Mouse (Mus musculus) CH12.LX (cell line): Measurements from ENCODE around the gene Fam213b. TPM values are rescaled to one million over a fixed set of nuclear protein-coding genes. Genes with fewer than 3 reads are reported as not detected.

ENCODE experiments used
- DNase-seq: peaks from one replicate; pipeline ENCODE4 v3.0.0-alpha.2; 2013; ENCODE audit errors: extremely low read depth
- H3K27ac ChIP-seq: 2 replicates; pipeline ENCODE4 v1.5.1; 2012; ENCODE audit warnings: low read depth, mild to moderate bottlenecking, control low read depth, moderate library complexity; ENCODE audit not compliant: insufficient read depth
- H3K27me3 ChIP-seq: replicated peaks from 2 replicates; pipeline ENCODE3; 2012; ENCODE audit warnings: inconsistent platforms
- H3K36me3 ChIP-seq, 2 experiments: replicated peaks in 1 of 2; 2 replicates each; pipeline versions ENCODE3 to v1.6.1; 2012; ENCODE audit warnings: inconsistent platforms in 1 of 2, low read length in 1 of 2, mild to moderate bottlenecking in 1 of 2, mixed read lengths in 1 of 2, moderate library complexity in 1 of 2; ENCODE audit not compliant: control insufficient read depth in 1 of 2, insufficient read depth in 1 of 2
- H3K4me1 ChIP-seq, 2 experiments: 2 replicates each; pipeline ENCODE4 v1.6.1; 2012; ENCODE audit warnings: inconsistent platforms in 1 of 2, moderate library complexity in 1 of 2; ENCODE audit not compliant: insufficient read depth in 2 of 2, control insufficient read depth in 1 of 2
- H3K4me2 ChIP-seq: 2 replicates; pipeline ENCODE4 v1.6.1; 2012; ENCODE audit warnings: low read depth, mild to moderate bottlenecking, control low read depth; ENCODE audit not compliant: poor library complexity, insufficient read depth, severe bottlenecking
- H3K4me3 ChIP-seq, 3 experiments: fragments of 150-350 bp in 1 of 3; sonication (generic) in 1 of 3; replicated peaks in 1 of 3; 2 replicates each; pipeline versions ENCODE3 to v1.5.1; 2011 to 2012; ENCODE audit warnings: low read depth in 2 of 3, low read length in 2 of 3, mild to moderate bottlenecking in 2 of 3, moderate library complexity in 2 of 3, control low read depth in 1 of 3, improper control_type of control experiment in 1 of 3, inconsistent platforms in 1 of 3, mixed read lengths in 1 of 3; ENCODE audit not compliant: poor library complexity in 1 of 3
- H3K79me2 ChIP-seq: replicated peaks from 2 replicates; pipeline ENCODE4 v1.6.1; 2012; ENCODE audit warnings: mild to moderate bottlenecking, moderate library complexity; ENCODE audit not compliant: control insufficient read depth, poor library complexity, insufficient read depth, severe bottlenecking; ENCODE audit errors: extremely low read depth
- H3K9ac ChIP-seq: 2 replicates; pipeline ENCODE4 v1.6.1; 2012; ENCODE audit warnings: low read depth, mild to moderate bottlenecking, control low read depth, moderate library complexity; ENCODE audit not compliant: insufficient read depth
- H3K9me3 ChIP-seq: replicated peaks from 2 replicates; pipeline ENCODE3; 2012; ENCODE audit warnings: low read length, inconsistent platforms, mixed read lengths
- BHLHE40 ChIP-seq: IDR thresholded peaks from 2 replicates; pipeline ENCODE4 v1.6.1; 2011; ENCODE audit warnings: mild to moderate bottlenecking, low read depth, low read length, improper control_type of control experiment
- CHD1 ChIP-seq: IDR thresholded peaks from 2 replicates; pipeline ENCODE4 v1.6.1; 2012; ENCODE audit warnings: low read depth, low read length, improper control_type of control experiment, inconsistent platforms
- CTCF ChIP-seq, 2 experiments: IDR thresholded peaks in 1 of 2; conservative IDR thresholded peaks in 1 of 2; 2 replicates each; pipeline ENCODE4 v1.5.1; 2011 to 2012; ENCODE audit warnings: low read depth in 2 of 2, low read length in 2 of 2, improper control_type of control experiment in 1 of 2, inconsistent platforms in 1 of 2, mild to moderate bottlenecking in 1 of 2, moderate library complexity in 1 of 2
- EP300 ChIP-seq: IDR thresholded peaks from 2 replicates; pipeline ENCODE4 v1.6.1; 2011; ENCODE audit warnings: low read length, improper control_type of control experiment
- GABPA ChIP-seq: IDR thresholded peaks from 2 replicates; pipeline ENCODE4 v1.6.1; 2012; ENCODE audit warnings: low read depth, low read length, improper control_type of control experiment, inconsistent platforms; ENCODE audit not compliant: insufficient replicate concordance
- HCFC1 ChIP-seq: IDR thresholded peaks from 2 replicates; pipeline ENCODE4 v1.6.1; 2012; ENCODE audit warnings: low read depth, mild to moderate bottlenecking, inconsistent platforms, low read length, improper control_type of control experiment
- IRF4 ChIP-seq: IDR thresholded peaks from 2 replicates; pipeline ENCODE4 v1.6.1; 2014; ENCODE audit warnings: low read depth, mild to moderate bottlenecking, inconsistent platforms, low read length, improper control_type of control experiment
- MAX ChIP-seq: IDR thresholded peaks from 2 replicates; pipeline ENCODE4 v1.6.1; 2011; ENCODE audit warnings: low read length, improper control_type of control experiment
- MXI1 ChIP-seq: IDR thresholded peaks from 2 replicates; pipeline ENCODE4 v1.6.1; 2011; ENCODE audit warnings: mild to moderate bottlenecking, low read depth, low read length, improper control_type of control experiment
- MYC ChIP-seq: IDR thresholded peaks from 2 replicates; pipeline ENCODE4 v1.6.1; 2011; ENCODE audit warnings: low read depth, mild to moderate bottlenecking, improper control_type of control experiment, low read length
- NRF1 ChIP-seq: IDR thresholded peaks from 2 replicates; pipeline ENCODE4 v1.6.1; 2014; ENCODE audit warnings: low read depth, mild to moderate bottlenecking, inconsistent platforms, low read length, improper control_type of control experiment, moderate library complexity
- POLR2AphosphoS2 ChIP-seq: IDR thresholded peaks from 2 replicates; pipeline ENCODE4 v1.6.1; 2011; ENCODE audit warnings: low read depth, low read length, improper control_type of control experiment
- RAD21 ChIP-seq: IDR thresholded peaks from 2 replicates; pipeline ENCODE4 v1.6.1; 2011; ENCODE audit warnings: low read depth, mild to moderate bottlenecking, low read length, improper control_type of control experiment, moderate library complexity
- RCOR1 ChIP-seq: conservative IDR thresholded peaks from 2 replicates; pipeline ENCODE4 v1.6.1; 2012; ENCODE audit warnings: low read depth, mild to moderate bottlenecking, inconsistent platforms, low read length, improper control_type of control experiment
- TCF12 ChIP-seq: IDR thresholded peaks from 2 replicates; pipeline ENCODE4 v1.6.1; 2014; ENCODE audit warnings: low read depth, mild to moderate bottlenecking, inconsistent platforms, low read length, improper control_type of control experiment
- USF2 ChIP-seq: conservative IDR thresholded peaks from 2 replicates; pipeline ENCODE4 v1.6.1; 2011; ENCODE audit warnings: low read depth, low read length, improper control_type of control experiment
- ZC3H11A ChIP-seq: IDR thresholded peaks from 2 replicates; pipeline ENCODE4 v1.6.1; 2012; ENCODE audit warnings: low read depth, mild to moderate bottlenecking, inconsistent platforms, low read length, improper control_type of control experiment
- ZKSCAN1 ChIP-seq: IDR thresholded peaks from 2 replicates; pipeline ENCODE4 v1.6.1; 2012; ENCODE audit warnings: low read depth, inconsistent platforms, low read length, improper control_type of control experiment, borderline replicate concordance
- ZMIZ1 ChIP-seq: IDR thresholded peaks from 2 replicates; pipeline ENCODE4 v1.6.1; 2012; ENCODE audit warnings: low read depth, mild to moderate bottlenecking, inconsistent platforms, low read length, improper control_type of control experiment
- ZNF384 ChIP-seq: IDR thresholded peaks from 2 replicates; pipeline ENCODE4 v1.6.1; 2012; ENCODE audit warnings: low read depth, low read length, improper control_type of control experiment, inconsistent platforms
- dilution Hi-C: fragments of 300-500 bp; cut with MboI; formaldehyde crosslinking; loops from 2 replicates; pipeline ENCODE4 v1.14.3; 2020; ENCODE audit warnings: low sequenced_read_pairs; ENCODE audit not compliant: extremely low pct_unique_long_range_greater_than_20kb, extremely low pct_ligation_motif_present
- in situ Hi-C: fragments of 300-500 bp; cut with MboI; formaldehyde crosslinking; loops from 3 replicates; pipeline ENCODE4 v1.14.3; 2019; ENCODE audit warnings: low sequenced_read_pairs, low pct_ligation_motif_present, low pct_unique_long_range_greater_than_20kb, mixed read lengths
- polyA plus RNA-seq: library from polyadenylated mRNA; unstranded; fragments of >175 nt; gene quantifications from 2 replicates; pipeline ENCODE4 v1.2.1, GENCODE M21; 2012; ENCODE audit warnings: low read depth; ENCODE audit not compliant: insufficient read length
- total RNA-seq, 2 experiments: library from RNA; depleted of rRNA; stranded (reverse); fragments of 300-350 nt in 1 of 2; fragments of >200 nt in 1 of 2; gene quantifications; 2 replicates each; pipeline ENCODE4 v1.2.3; 2012 to 2014

Gene Fam213b
- total and polyA plus RNA-seq, 3 experiments, result 5.5 to 49.8 (median 6.1) TPM

DNA sequence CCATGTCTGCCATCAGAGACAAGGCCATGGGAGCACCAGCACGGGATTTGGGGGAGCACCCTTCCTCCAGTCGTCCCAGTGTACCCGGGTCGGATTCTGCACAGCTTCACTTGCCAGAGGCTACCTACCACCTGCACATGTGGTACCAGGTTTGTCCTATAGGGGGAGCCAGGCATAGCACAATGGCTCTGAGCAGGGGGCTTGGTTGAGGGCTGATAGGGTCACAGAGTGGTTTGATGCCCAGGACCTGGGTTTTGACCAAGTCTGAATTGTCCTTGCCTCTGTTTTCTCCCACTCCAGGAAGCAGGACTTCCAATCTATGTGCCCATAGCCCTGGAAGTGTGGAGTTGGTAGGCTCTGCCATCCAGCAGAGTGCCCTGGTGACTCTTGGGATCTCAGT lies 26.5 kb upstream of the Fam213b start:
- no peak overlapping the region for H3K4me2 ChIP-seq
- H3K9me3 ChIP-seq, result peaks cover 6% of the 10 kb centered on the region
- TF ChIP-seq CTCF (conservative IDR thresholded peaks at IDR 0.05 in 1 of 2, IDR thresholded peaks at IDR 0.05 in 1 of 2; ENCODE audit: low read depth in 2 of 2, low read length in 2 of 2) (peak; percentile 60 to 74), ZMIZ1 (no peak), MXI1 (no peak), RAD21 (peak; percentile 7)
- TF ChIP-seq, all 38 proteins: peak for 2
- H3K27ac ChIP-seq, result no peak overlapping the region
- in situ Hi-C loops (loop anchor here (25.0 kb wide), 1 partner anchor 788 kb away; the partner anchor contains the start of genes Trp73 and Wrap73), dilution Hi-C loops (no loop called here)
- H3K36me3 ChIP-seq, result peaks cover 49 to 52% of the 10 kb centered on the region in 2 experiments
- H3K4me1 ChIP-seq, result peaks cover 22 to 52% of the 10 kb centered on the region in 2 experiments
- H3K27me3 ChIP-seq, result no peaks in the 10 kb centered on the region
- no peak overlapping the region for H3K9ac ChIP-seq
- H3K79me2 ChIP-seq, result peaks cover 25% of the 10 kb centered on the region
- H3K4me3 ChIP-seq, result peak overlapping the region in 1 of 3 experiments; percentile 5
- peak; percentile 53 for DNase-seq

DNA sequence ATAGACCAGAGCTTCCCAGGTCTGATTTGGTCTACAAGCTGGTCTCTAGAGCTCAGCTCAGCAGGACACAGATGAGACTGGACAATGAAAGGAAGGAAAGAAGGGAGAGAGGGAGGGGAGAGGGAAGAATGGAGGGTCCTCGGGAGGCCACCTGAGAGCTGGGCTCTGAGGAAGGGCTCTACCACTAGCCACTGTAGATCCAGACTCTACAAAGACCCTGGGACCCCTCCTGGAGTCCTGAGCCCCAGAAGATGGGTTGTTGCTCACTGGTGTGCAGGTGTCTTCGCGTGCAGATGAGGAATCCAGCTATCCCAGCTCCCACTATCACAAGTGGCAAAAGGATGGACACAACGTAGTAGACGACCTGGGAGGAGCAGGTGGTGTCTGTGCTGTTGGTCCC lies 24.0 kb upstream of the Fam213b start:
- peaks cover 57 to 61% of the 10 kb centered on the region in 2 experiments for H3K36me3 ChIP-seq
- H3K9ac ChIP-seq, result no peak overlapping the region
- H3K4me1 ChIP-seq, result peaks cover 13 to 33% of the 10 kb centered on the region in 2 experiments
- in situ Hi-C loops (no loop called here), dilution Hi-C loops (no loop called here)
- no peak for DNase-seq
- H3K79me2 ChIP-seq, result peaks cover 25% of the 10 kb centered on the region
- no peaks in the 10 kb centered on the region for H3K27me3 ChIP-seq
- TF ChIP-seq ZNF384 (no peak), GABPA (no peak), TCF12 (no peak), CTCF (conservative IDR thresholded peaks at IDR 0.05 in 1 of 2, IDR thresholded peaks at IDR 0.05 in 1 of 2; ENCODE audit: low read depth in 2 of 2, low read length in 2 of 2) (no peak), MYC (no peak), EP300 (no peak), POLR2AphosphoS2 (no peak), ZMIZ1 (no peak), USF2 (no peak), ZKSCAN1 (no peak), NRF1 (no peak), HCFC1 (no peak), ZC3H11A (no peak), IRF4 (no peak), CHD1 (no peak), MAX (no peak), RCOR1 (no peak), BHLHE40 (no peak)
- H3K4me3 ChIP-seq, result no peak overlapping the region
- no peak overlapping the region for H3K27ac ChIP-seq
- no peak overlapping the region for H3K4me2 ChIP-seq
- H3K9me3 ChIP-seq, result peaks cover 12% of the 10 kb centered on the region
